Comparison of ENCODE assay signal across 8 mouse cellular contexts in the genomic region with DNA sequence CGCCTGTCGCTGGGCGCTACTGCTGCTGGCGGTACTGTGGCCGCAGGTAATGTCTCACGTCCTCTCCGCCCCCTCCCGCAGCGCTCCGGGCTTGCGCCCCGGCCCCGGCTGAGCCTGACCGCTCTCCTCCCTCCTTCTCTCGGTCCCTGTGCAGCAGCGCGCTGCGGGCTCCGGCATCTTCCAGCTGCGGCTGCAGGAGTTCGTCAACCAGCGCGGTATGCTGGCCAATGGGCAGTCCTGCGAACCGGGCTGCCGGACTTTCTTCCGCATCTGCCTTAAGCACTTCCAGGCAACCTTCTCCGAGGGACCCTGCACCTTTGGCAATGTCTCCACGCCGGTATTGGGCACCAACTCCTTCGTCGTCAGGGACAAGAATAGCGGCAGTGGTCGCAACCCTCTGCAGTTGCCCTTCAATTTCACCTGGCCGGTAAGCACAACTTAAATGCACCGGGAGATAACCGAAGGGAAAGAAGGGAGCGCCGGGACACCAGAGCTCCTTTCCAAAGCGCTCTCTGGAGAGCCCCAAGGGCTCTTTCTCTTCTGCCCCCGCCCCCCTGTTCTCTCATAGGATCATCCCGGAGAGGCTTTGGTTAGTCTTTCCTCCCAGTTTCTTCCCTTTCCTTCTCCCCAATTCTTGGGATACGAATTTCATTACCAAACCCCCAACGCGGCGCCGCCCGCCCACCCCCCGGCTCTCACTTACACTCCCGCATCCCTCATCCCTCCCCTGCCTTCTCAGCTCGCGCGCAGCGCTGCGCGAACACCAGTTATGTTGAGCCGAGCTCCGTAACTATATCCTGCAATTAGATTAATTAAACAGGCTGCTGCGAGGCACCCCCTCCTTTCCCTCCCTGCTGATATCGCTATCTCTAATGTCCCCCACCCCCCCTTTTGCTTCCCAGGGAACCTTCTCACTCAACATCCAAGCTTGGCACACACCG. TPM values are rescaled to one million over a fixed set of nuclear protein-coding genes. Genes with fewer than 3 reads are reported as not detected.
DNase-seq lines count a peak whose midpoint lies in the region; ATAC-seq and TF ChIP-seq lines count a peak whose summit lies in the region.

No protein-coding gene starts in this region.

- TF ChIP-seq CTCF in heart, adult 2 months (IDR thresholded peaks at IDR 0.05), result no peak
- no peak for TF ChIP-seq CTCF in G1E (IDR thresholded peaks at IDR 0.05; ENCODE audit: low read depth, low read length)

- peaks cover 7% of the 10 kb centered on the region for H3K4me1 ChIP-seq in heart, adult 2 months (ENCODE audit: control insufficient read depth, insufficient read depth, low read length)
- H3K4me1 ChIP-seq in G1E (ENCODE audit: insufficient read depth, low read depth, low read length), result peaks cover 64% of the 10 kb centered on the region
- peaks cover 81% of the 10 kb centered on the region for H3K4me1 ChIP-seq in forebrain, embryonic 15.5 days
- peaks cover 79% of the 10 kb centered on the region for H3K4me1 ChIP-seq in neural tube, embryonic 13.5 days (replicated peaks)

- no peaks in the 10 kb centered on the region for H3K9me3 ChIP-seq in G1E (replicated peaks)
- H3K9me3 ChIP-seq in forebrain, embryonic 15.5 days, result no peaks in the 10 kb centered on the region
- no peaks in the 10 kb centered on the region for H3K9me3 ChIP-seq in neural tube, embryonic 13.5 days

- peak overlapping the region; percentile 94 for H3K27ac ChIP-seq in heart, adult 2 months
- H3K27ac ChIP-seq in forebrain, embryonic 15.5 days (replicated peaks), result no peak overlapping the region
- peak overlapping the region; percentile 38; the same call in 1 of the 2 replicates for H3K27ac ChIP-seq in neural tube, embryonic 13.5 days (replicated peaks)

- peak overlapping the region; percentile 77 for H3K9ac ChIP-seq in heart, adult 2 months (ENCODE audit: low read depth, low read length)
- peak overlapping the region; percentile 41 for H3K9ac ChIP-seq in forebrain, embryonic 15.5 days (replicated peaks)
- H3K9ac ChIP-seq in neural tube, embryonic 13.5 days, result peak overlapping the region; percentile 65

- peaks cover 2% of the 10 kb centered on the region; the same call in 1 of the 2 replicates for H3K79me2 ChIP-seq in heart, adult 2 months (replicated peaks; ENCODE audit: control insufficient read depth, insufficient read depth, low read length)

- ATAC-seq in G1E (ENCODE audit: extremely low read depth, insufficient number of reproducible peaks, low FRiP score, poor library complexity, severe bottlenecking), result no peak
- ATAC-seq in forebrain, embryonic 15.5 days (replicated peaks), result no peak
- ATAC-seq in neural tube, embryonic 13.5 days (ENCODE audit: low read depth), result no peak
- no peak for ATAC-seq in megakaryocyte progenitor cell, adult 5-6 weeks (replicated peaks; ENCODE audit: poor library complexity)

- DNase-seq in heart, adult 2 months, result peak in 1 of 2 experiments; percentile 43
- no peak for DNase-seq in heart, adult 8-10 months (ENCODE audit: low spot score)
- no peak for DNase-seq in G1E (ENCODE audit: low spot score)
- peak; percentile 48 to 64 for DNase-seq in kidney, postnatal 4 days
- no peak for DNase-seq in frontal cortex, adult 2 months (ENCODE audit: extremely low spot score in 1 of 2, low spot score in 1 of 2)

- H3K4me2 ChIP-seq in forebrain, embryonic 15.5 days (replicated peaks), result peak overlapping the region; percentile 68
- peak overlapping the region; percentile 77 for H3K4me2 ChIP-seq in neural tube, embryonic 13.5 days

- peaks cover 6% of the 10 kb centered on the region; the same call in 1 of the 2 replicates for H3K27me3 ChIP-seq in heart, adult 2 months (ENCODE audit: control insufficient read depth, insufficient read depth, low read length)
- peaks cover 81% of the 10 kb centered on the region for H3K27me3 ChIP-seq in G1E (ENCODE audit: insufficient read depth, low read length)
- H3K27me3 ChIP-seq in forebrain, embryonic 15.5 days, result peaks cover 89% of the 10 kb centered on the region
- peaks cover 100% of the 10 kb centered on the region for H3K27me3 ChIP-seq in neural tube, embryonic 13.5 days

- no peak for TF ChIP-seq EP300 in heart, adult 2 months (IDR thresholded peaks at IDR 0.05; ENCODE audit: insufficient read depth, low read depth, low read length)

- peak overlapping the region; percentile 81 for H3K4me3 ChIP-seq in heart, adult 2 months
- H3K4me3 ChIP-seq in G1E (ENCODE audit: low read depth, low read length), result peak overlapping the region; percentile 65; the same call in 1 of the 2 replicates
- peak overlapping the region; percentile 46 for H3K4me3 ChIP-seq in forebrain, embryonic 15.5 days
- peak overlapping the region; percentile 45 for H3K4me3 ChIP-seq in neural tube, embryonic 13.5 days

- TF ChIP-seq POLR2A in heart, adult 2 months (IDR thresholded peaks at IDR 0.05; ENCODE audit: insufficient read depth, low read depth, low read length), result 0 out of 2 replicates have a peak, but pooled peaks have one; percentile 12

- peaks cover 4% of the 10 kb centered on the region; the same call in 1 of the 2 replicates for H3K36me3 ChIP-seq in heart, adult 2 months (ENCODE audit: control insufficient read depth, insufficient read depth, low read length)
- no peaks in the 10 kb centered on the region for H3K36me3 ChIP-seq in G1E (replicated peaks)
- no peaks in the 10 kb centered on the region for H3K36me3 ChIP-seq in forebrain, embryonic 15.5 days
- no peaks in the 10 kb centered on the region for H3K36me3 ChIP-seq in neural tube, embryonic 13.5 days

- under 1% methylated on average over 57 of the region's 61 CpGs for WGBS in heart, adult 2 months
- WGBS in forebrain, embryonic 15.5 days, result 1% methylated on average over 60 of the region's 61 CpGs
- under 1% methylated on average over 61 of the region's 61 CpGs for WGBS in neural tube, embryonic 13.5 days

- intact Hi-C loops in heart, adult 2 months (cut with DNase I), result loop anchor here (1.0 to 2.0 kb wide), 3 partner anchors 10 to 26 kb away; no protein-coding TSS in a partner anchor

RNA-seq across cellular contexts. Expression of gene Dll4, which starts 0.8 kb away (rescaled TPM):
- total RNA-seq in heart, adult 2 months (2021), result 10 to 100 TPM; 13.7 to 15.8 TPM
- polyA plus RNA-seq in heart, adult 2 months (2012; rRNA removed), result 22.0 and 35.8 TPM in 2 replicates
- 10 to 100 TPM; 12.1 to 18.7 (median 18.6) TPM for total RNA-seq in heart, adult 8-10 months (2022)
- total RNA-seq in G1E (2014; fragmentation: Nextera tagmentation), result 0.23 TPM in 1 of 2 replicates, not detected in the other
- total RNA-seq in G1E (2017), result 0.33 TPM in 1 of 2 replicates, not detected in the other
- polyA plus RNA-seq in G1E (2012), result 0.09 TPM in 2 replicates
- polyA plus RNA-seq in forebrain, embryonic 15.5 days (2015; fragmentation: Nextera tagmentation; extraction: Ambion mirVana), result 4.0 and 4.1 TPM in 2 replicates
- 4.9 and 5.3 TPM in 2 replicates for polyA plus RNA-seq in neural tube, embryonic 13.5 days (2015; fragmentation: Nextera tagmentation; extraction: Ambion mirVana)
- 0.05 TPM in 1 of 2 replicates, not detected in the other for total RNA-seq in megakaryocyte progenitor cell, adult 5-6 weeks (2015)
- not detected in 2 replicates for total RNA-seq in megakaryocyte progenitor cell, adult 5-6 weeks (2017)
- 3.3 and 4.2 TPM in 2 replicates for polyA plus RNA-seq in frontal cortex, adult 2 months (2012; rRNA removed)

RNA-seq across cellular contexts. Expression of gene Chac1, which starts 24.6 kb away (rescaled TPM):
- total RNA-seq in heart, adult 2 months (2021), result 10 to 100 TPM in 1 of 2 experiments, 1 to 10 TPM in 1; 5.6 to 13.7 TPM
- 6.2 and 8.1 TPM in 2 replicates for polyA plus RNA-seq in heart, adult 2 months (2012; rRNA removed)
- 10 to 100 TPM in 1 of 4 experiments, 1 to 10 TPM in 3; 2.8 to 15.4 (median 5.2) TPM for total RNA-seq in heart, adult 8-10 months (2022)
- total RNA-seq in G1E (2014; fragmentation: Nextera tagmentation) (not detected in 2 replicates), G1E (2017) (not detected in 2 replicates)
- not detected in 2 replicates for polyA plus RNA-seq in G1E (2012)
- polyA plus RNA-seq in forebrain, embryonic 15.5 days (2015; fragmentation: Nextera tagmentation; extraction: Ambion mirVana), result 5.5 and 5.8 TPM in 2 replicates
- polyA plus RNA-seq in neural tube, embryonic 13.5 days (2015; fragmentation: Nextera tagmentation; extraction: Ambion mirVana), result 6.2 TPM in 2 replicates
- total RNA-seq in megakaryocyte progenitor cell, adult 5-6 weeks (2015), result 0.34 and 0.57 TPM in 2 replicates
- total RNA-seq in megakaryocyte progenitor cell, adult 5-6 weeks (2017), result 0.71 and 1.3 TPM in 2 replicates
- 7.1 and 7.6 TPM in 2 replicates for polyA plus RNA-seq in frontal cortex, adult 2 months (2012; rRNA removed)

RNA-seq across cellular contexts. Expression of gene Vps18, which starts 37.9 kb away (rescaled TPM):
- total RNA-seq in heart, adult 2 months (2021), result 10 to 100 TPM; 12.2 TPM
- 10.2 and 12.6 TPM in 2 replicates for polyA plus RNA-seq in heart, adult 2 months (2012; rRNA removed)
- total RNA-seq in heart, adult 8-10 months (2022), result 10 to 100 TPM; 12.5 to 14.0 (median 13.6) TPM
- total RNA-seq in G1E (2014; fragmentation: Nextera tagmentation) (9.0 and 9.6 TPM in 2 replicates), G1E (2017) (19.8 and 21.2 TPM in 2 replicates)
- 27.3 and 33.3 TPM in 2 replicates for polyA plus RNA-seq in G1E (2012)
- 30.2 and 31.1 TPM in 2 replicates for polyA plus RNA-seq in forebrain, embryonic 15.5 days (2015; fragmentation: Nextera tagmentation; extraction: Ambion mirVana)
- 23.9 and 24.2 TPM in 2 replicates for polyA plus RNA-seq in neural tube, embryonic 13.5 days (2015; fragmentation: Nextera tagmentation; extraction: Ambion mirVana)
- 7.2 and 7.6 TPM in 2 replicates for total RNA-seq in megakaryocyte progenitor cell, adult 5-6 weeks (2015)
- 18.8 and 20.0 TPM in 2 replicates for total RNA-seq in megakaryocyte progenitor cell, adult 5-6 weeks (2017)
- 28.6 and 28.8 TPM in 2 replicates for polyA plus RNA-seq in frontal cortex, adult 2 months (2012; rRNA removed)

RNA-seq across cellular contexts. Expression of gene Rhov, which starts 55.4 kb away (rescaled TPM):
- not detected for total RNA-seq in heart, adult 2 months (2021)
- polyA plus RNA-seq in heart, adult 2 months (2012; rRNA removed), result 0.12 TPM in 1 of 2 replicates, not detected in the other
- not detected for total RNA-seq in heart, adult 8-10 months (2022)
- not detected in 2 replicates for total RNA-seq in G1E (2014; fragmentation: Nextera tagmentation)
- total RNA-seq in G1E (2017), result 0.11 TPM in 1 of 2 replicates, not detected in the other
- polyA plus RNA-seq in G1E (2012), result not detected in 2 replicates
- polyA plus RNA-seq in forebrain, embryonic 15.5 days (2015; fragmentation: Nextera tagmentation; extraction: Ambion mirVana), result 19.6 and 24.0 TPM in 2 replicates
- 18.3 and 19.1 TPM in 2 replicates for polyA plus RNA-seq in neural tube, embryonic 13.5 days (2015; fragmentation: Nextera tagmentation; extraction: Ambion mirVana)
- not detected in 2 replicates for total RNA-seq in megakaryocyte progenitor cell, adult 5-6 weeks (2015)
- not detected in 2 replicates for total RNA-seq in megakaryocyte progenitor cell, adult 5-6 weeks (2017)
- polyA plus RNA-seq in frontal cortex, adult 2 months (2012; rRNA removed), result 6.2 and 6.5 TPM in 2 replicates

Comparison
In these comparisons a context has a peak if more than half of its experiments do, and no peak if none do; other contexts are left out.
1. DNase-seq: peak in kidney, postnatal 4 days (2 of 2); none in heart, adult 8-10 months (single experiment), G1E (single experiment) and frontal cortex, adult 2 months (0 of 2).
2. Peak in every context shown above with its lines, with median percentiles within 50 percentile points of each other: H3K4me3 ChIP-seq and H3K9ac ChIP-seq.